Mouse (Mus musculus) embryonic facial prominence, embryonic 11.5 days (tissue): ENCODE measurements at regions not wholly inside any gene's neighbourhood (a gene's known extent, or its start where the extent isn't known, plus 50 kb on each side); places are given as distances from the start of the nearest gene placed in this dataset.

Experiments used
- ATAC-seq: fragments of 200-750 bp; cut with Nextera tagmentation; replicated peaks from 2 replicates; pipeline ENCODE4 v1.8.0; 2017; ENCODE audit warnings: low read depth; ENCODE audit not compliant: insufficient number of reproducible peaks, low FRiP score, low TSS enrichment
- DNase-seq: peaks from one replicate; pipeline ENCODE4 v3.0.0-alpha.2; 2015; ENCODE audit warnings: low spot score
- H3K27ac ChIP-seq: fragments of 300-500 bp; sonication (generic); replicated peaks from 2 replicates; pipeline ENCODE4 v1.5.1; 2014; ENCODE audit warnings: mild to moderate bottlenecking, low read depth, low read length, control low read depth
- H3K27me3 ChIP-seq: fragments of 300-500 bp; sonication (generic); 2 replicates; pipeline ENCODE4 v1.6.1; 2014; ENCODE audit warnings: mild to moderate bottlenecking, low read length, moderate library complexity, mixed read lengths; ENCODE audit not compliant: control insufficient read depth, insufficient read depth
- H3K36me3 ChIP-seq: fragments of 300-500 bp; sonication (generic); replicated peaks from 2 replicates; pipeline ENCODE4 v1.6.1; 2014; ENCODE audit warnings: low read depth, mild to moderate bottlenecking, low read length, moderate library complexity, mixed read lengths; ENCODE audit not compliant: control insufficient read depth, insufficient read depth
- H3K4me1 ChIP-seq: fragments of 300-500 bp; sonication (generic); 2 replicates; pipeline ENCODE4 v1.6.1; 2014; ENCODE audit warnings: low read length, mixed read lengths; ENCODE audit not compliant: control insufficient read depth, insufficient read depth
- H3K4me2 ChIP-seq: fragments of 300-500 bp; sonication (generic); 2 replicates; pipeline ENCODE4 v1.6.1; 2014; ENCODE audit warnings: low read depth, mild to moderate bottlenecking, control low read depth, low read length, moderate library complexity
- H3K4me3 ChIP-seq: fragments of 300-500 bp; sonication (generic); 2 replicates; pipeline ENCODE4 v1.5.1; 2014; ENCODE audit warnings: low read depth, low read length, control low read depth
- H3K9ac ChIP-seq: fragments of 300-500 bp; sonication (generic); replicated peaks from 2 replicates; pipeline ENCODE4 v1.6.1; 2014; ENCODE audit warnings: mild to moderate bottlenecking, control low read depth, low read length
- H3K9me3 ChIP-seq: fragments of 300-500 bp; sonication (generic); replicated peaks from 2 replicates; pipeline ENCODE4 v1.6.1; 2016; ENCODE audit warnings: mild to moderate bottlenecking, low read length, inconsistent platforms, mixed read lengths; ENCODE audit not compliant: control insufficient read depth
- WGBS: fragments of 180-500 bp; shearing (Covaris S2); extraction: QIAGEN DNeasy Blood & Tissue Kit; methylation state at CpG from one replicate; pipeline ENCODE4 v1.1.7; 2014; 5-methylcytosine and 5-hydroxymethylcytosine counted together

GRCm38 (mm10) chr3:76014766-76015165 is 58.0 kb upstream of the Golim4 start:
- Histone ChIP-seq H3K27ac (no peak overlapping the region), H3K27me3 (no peaks in the 10 kb centered on the region), H3K9ac (no peak overlapping the region), H3K36me3 (no peaks in the 10 kb centered on the region), H3K4me1 (no peaks in the 10 kb centered on the region), H3K4me3 (no peak overlapping the region), H3K4me2 (no peak overlapping the region), H3K9me3 (no peaks in the 10 kb centered on the region)
- no peak for DNase-seq
- WGBS, result 89% methylated on average over 4 of the region's 4 CpGs
- ATAC-seq, result no peak

- Histone ChIP-seq H3K27ac (no peak overlapping the region), H3K4me3 (no peak overlapping the region), H3K27me3 (no peaks in the 10 kb centered on the region), H3K9me3 (no peaks in the 10 kb centered on the region), H3K36me3 (no peaks in the 10 kb centered on the region), H3K4me1 (no peaks in the 10 kb centered on the region), H3K4me2 (no peak overlapping the region), H3K9ac (no peak overlapping the region)
- no peak; the same call in 1 of the 2 replicates for ATAC-seq
- DNase-seq, result peak; percentile 76
- 23% methylated on average over 3 of the region's 3 CpGs for WGBS
Measured at GRCm38 (mm10) chr3:76008564-76009183, 51.9 kb upstream of the Golim4 start.
